Mouse (Mus musculus) neural tube, embryonic 10.5 days (tissue): Measurements from ENCODE around the gene Gm5089.
A peak's percentile ranks its signal among the peaks of the same experiment; 100 is the strongest.

Source experiments
- DNase-seq: peaks from one replicate; pipeline ENCODE4 v3.0.0-alpha.2; 2017; ENCODE audit warnings: low spot score; ENCODE audit errors: extremely low spot score

Gm5089 gene

DNA sequence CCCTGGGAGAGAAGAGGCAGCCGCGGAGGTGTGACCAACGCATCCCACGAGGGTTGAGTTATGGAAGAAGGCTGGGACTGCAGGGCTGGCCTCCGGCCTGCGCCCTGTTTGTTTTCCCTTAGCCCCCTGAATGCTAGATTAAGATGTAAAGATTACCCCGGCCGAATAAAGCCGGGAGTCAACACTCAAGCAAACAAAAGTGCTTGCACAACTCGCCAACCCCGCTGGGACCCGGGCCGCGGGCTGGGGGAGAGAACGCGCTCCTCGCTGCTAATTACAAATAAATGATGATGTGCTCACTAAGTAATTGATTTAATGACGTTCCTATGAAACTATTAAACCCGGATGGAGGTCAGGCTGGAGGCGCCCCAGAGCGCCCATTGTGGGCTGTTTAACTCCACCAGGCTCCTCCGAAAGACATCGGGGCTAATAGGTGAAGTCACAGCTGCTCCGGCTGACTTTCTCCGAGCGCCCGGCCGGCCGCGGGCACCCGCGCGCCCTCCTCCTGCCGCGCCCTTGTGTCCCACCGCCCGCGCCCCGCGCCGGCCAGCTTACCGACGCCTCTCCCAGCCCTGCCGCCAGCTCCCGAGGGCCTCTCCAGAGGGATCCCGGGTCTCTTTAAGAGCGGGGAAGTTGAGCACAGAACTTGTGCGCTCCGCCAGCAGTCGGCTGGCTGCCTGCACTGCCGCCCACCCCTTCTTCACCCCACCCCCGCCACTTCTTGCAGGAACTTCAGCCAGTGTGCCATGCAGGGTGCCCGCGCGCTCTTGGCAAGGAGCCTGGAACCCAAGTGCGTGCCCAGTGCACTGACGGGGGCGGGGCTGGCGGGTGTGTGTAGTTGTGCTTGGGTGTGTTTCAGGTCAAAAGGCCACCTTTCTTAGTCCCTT, at the start of gene Gm5089:
TSS of gene Gm5089 (minus strand) at position 620 of the 887 bp plus-strand sequence.
- peak; percentile 76 for DNase-seq

GRCm38 (mm10) chr14:122492015-122492414, 41.1 kb upstream of the Gm5089 start:
- no peak for DNase-seq

DNA sequence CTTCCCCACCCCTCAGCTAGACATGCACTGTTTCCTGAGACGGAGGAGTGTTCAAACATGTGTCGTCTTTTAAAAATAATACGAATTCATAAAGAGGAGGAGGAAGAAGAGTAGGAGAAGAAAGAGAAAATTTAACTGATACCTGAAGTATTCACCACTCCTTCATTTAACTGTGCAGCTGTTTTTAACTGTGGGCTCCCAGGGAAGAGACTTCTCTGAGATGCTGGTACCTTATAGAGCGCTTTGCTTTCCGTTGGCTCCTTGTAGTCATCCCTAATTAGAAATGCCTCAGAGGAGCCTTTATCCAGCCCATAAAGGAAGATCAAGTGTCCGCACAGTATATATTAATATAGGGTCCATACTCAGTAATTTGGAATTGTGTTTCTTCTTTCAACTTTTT, 40.6 kb upstream of the Gm5089 start:
- no peak for DNase-seq

DNA sequence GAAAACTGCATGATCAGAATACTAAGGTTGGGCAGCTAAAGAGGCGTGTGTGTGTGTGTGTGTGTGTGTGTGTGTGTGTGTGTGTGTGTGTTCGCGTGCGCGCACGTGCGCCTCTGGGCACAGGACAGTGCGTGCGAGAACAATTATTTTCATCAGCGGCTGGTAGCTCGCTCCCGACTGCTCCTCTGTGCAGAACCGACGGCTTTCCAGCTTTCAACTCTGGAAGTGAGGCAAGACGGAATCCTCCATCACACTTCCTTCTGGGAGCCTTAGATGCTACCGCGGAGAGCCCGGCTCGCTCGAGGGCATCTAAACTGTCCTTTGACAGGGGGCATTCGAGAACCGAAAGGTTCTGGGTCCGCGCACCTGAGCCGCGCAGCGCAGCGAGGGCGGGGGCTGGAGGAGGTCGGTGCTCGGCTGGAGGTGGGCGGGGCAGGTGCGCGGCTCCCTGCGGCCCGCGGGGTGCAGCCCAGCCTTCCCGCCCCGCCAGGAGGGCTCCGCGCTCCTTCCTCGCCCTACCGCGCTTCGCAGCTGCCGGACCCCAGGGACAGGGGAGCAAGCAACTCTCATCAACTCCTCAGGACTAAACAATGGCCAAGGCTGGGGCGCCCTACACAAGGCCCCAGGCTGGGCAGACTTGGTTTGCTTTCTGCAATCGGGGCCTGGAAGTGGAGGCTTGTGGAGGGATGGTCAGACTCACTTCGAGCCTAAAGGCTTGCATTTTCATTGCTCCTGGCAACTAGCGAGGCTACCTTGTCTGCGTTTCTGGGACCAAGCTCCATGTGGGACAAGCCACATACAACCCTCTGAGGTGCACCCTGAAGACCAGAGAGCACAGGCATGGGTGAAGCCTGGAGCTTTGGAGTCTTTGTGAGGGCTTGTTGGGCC, 39.8 kb upstream of the Gm5089 start, which contains the start of gene Gm10837:
TSS of gene Gm10837 (plus strand) at position 146 of the 888 bp plus-strand sequence.
- peak; percentile 78 for DNase-seq

DNA sequence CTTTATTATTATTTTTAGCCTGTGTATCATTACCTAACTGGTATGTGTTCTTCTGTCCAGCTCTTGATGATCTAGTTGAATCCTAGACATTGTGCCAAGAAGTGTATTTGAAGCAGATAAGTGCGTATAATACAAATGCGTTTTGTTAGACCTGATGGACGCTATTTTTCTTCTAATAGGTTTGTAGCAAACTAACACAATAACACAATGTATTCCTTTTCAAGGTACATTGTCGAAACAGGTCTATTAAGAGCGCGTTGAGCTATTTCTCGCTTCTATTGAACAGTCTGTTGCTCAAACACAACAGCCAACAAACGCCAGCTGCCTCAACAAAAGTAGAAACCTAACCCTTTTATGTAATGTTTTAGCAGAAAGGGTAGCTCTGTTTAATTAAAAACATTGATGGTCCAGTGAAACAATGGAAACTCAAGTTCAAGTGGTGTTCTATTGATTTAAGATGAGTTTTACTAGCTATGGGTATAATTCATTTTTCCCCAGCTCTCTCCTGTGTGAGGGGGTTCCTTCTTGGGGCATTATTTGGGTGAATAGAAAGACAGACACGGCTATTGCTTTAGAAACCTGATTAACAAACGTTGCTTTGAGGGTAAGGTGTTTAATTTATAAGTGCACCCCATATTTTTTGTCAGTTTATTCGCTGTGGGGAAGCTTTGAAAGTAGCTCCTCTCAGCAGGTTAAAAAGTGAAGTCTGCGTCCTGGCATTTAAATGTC, 38.9 kb upstream of the Gm5089 start:
- DNase-seq = no peak

- DNase-seq = peak; percentile 30
Observed at GRCm38 (mm10) chr14:122489041-122489440, 38.1 kb upstream of the Gm5089 start.

- DNase-seq = peak; percentile 63
Observed at GRCm38 (mm10) chr14:122487366-122487765, 36.5 kb upstream of the Gm5089 start.

GRCm38 (mm10) chr14:122486611-122487010, 35.7 kb upstream of the Gm5089 start:
- peak; percentile 9 for DNase-seq

- DNase-seq = peak; percentile 44
Observed at GRCm38 (mm10) chr14:122485635-122486181, 34.8 kb upstream of the Gm5089 start.

DNA sequence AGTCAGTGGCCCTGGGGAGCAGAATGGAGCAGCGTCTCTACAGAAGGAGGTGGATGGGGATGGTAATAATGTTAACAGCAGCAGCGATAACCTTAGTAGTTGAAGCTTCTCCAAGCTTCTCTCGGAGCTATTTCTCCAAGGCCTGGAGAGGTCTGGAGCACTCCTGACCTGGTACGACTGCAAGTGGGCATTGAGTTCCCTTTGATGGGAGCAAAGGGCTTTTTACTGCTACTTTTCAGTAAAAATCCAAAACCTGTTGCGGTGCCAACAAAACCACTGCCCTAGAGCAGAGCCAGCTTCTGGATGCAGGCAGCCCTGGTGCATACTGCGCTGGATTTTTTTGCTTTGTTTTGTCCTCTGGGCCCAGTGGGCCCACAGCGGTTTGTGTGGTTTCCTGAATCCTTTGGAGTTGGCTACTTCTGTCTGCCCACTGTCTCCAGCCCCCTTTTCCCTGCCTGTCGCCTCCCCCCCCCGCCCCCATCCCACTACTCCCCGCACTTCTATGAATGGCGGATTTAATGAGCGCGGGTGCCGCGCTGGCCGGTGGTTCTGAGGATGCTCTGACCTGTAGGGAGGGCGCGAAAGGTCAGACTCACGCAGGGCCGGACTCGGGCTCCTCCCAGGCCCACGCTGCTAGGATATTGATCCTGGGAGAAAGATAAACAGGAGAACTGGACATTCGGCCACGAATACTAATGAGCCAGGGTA, 34.1 kb upstream of the Gm5089 start:
- peak; percentile 55 for DNase-seq

GRCm38 (mm10) chr14:122484458-122484843, 33.5 kb upstream of the Gm5089 start:
- no peak for DNase-seq

DNA sequence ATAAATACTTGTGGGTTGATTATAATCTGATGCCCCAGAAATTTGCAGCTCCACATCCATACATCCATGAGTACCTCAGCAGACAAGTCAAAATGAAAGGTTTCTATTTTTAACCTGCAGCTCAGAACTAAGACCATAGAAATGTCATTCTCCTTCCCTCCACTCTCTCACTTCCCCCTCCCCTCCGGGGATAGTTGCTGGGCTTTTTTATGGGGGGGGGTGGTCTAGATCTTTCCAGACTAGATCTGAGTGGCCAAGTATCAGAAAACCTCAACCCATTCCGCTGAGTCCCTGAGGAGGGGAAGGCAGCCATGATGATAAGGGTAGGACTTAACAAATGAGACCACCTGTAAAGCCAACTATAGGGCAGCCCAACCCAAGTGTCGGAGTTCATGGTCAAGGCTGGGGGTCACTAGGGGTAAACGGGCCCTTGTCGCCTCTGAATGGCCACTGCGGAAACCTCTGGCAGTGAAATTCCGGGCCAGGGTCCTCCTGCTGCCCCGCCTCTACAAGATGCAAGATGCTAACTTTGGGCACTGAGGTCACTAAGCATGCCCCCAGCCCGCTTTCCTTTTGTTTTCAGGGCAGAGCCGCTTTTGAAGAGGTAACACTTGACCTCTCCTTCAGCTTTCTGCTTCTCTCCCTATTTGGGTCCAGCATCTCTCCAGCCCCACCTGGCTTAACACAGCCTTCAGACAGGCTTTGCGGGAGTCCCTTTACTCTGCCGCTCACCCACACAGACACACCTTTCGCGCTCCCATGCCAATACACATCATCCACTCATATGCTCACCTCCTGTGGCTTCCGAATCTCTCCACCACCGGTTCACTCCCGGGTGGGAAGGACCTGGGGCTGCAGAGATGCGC, 32.9 kb upstream of the Gm5089 start:
- peak; percentile 59 for DNase-seq

DNA sequence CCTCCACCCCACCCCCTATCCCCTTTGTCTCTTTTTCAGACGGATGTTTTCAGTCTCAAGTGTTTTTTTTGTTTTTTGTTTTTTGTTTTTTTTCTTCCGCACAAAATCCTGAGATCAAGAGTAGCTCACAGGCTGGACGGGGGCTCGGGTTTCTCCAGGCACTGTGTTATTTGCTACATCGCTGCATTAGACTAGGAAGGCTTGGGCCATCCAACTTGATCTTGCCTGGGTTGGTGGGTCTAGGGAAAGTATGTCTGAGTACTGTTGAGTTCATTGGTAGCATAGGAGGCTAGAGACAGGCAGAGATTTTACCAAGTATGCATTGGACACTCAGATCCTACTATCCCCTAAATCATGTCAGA, 32.1 kb upstream of the Gm5089 start:
- DNase-seq = no peak

DNA sequence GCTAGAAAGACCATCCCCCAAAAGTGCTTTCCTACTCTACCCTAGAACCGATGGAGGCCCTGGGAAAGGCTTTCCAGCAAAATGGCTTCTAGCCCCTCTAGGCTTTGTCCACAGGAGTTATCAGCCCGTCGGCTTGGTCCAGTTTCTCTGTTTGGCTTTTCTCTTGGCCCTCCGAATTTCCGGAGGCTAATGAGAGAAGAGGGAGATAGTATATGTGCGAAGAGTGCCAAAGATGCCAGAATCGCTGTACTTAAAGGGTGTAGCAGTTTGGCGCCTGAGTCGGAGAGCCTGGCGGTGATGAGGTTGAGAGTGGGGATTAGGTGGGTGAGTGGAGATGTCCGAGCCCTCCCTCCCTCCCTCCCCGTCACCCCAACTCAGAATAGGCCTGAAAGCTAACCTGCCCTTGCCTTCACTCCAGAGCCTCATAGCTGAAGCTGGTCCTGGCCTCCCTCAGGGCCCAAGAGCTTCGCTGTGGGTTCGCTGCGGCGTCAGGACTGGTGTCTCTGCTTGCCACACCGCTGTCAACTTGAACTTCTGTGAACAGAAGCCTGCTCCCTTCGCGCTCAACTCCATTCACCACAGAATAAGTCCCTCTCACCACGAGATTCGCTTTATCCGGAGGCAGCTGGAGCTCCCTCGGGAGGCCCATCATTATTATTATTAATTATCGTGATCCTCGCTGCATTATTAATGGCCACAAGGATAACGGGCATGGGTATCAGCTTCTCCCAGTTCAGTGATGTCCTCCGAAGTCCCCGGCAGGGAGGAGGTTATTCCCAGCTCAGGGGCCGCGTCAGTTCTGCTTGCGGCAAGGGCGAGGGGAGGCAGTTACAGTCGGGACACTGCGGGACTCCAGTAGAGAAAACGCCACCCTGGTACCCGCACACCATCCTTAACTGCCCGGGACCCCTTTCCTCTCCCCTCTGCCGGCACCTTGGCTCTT, 31.4 kb upstream of the Gm5089 start:
- peak; percentile 78 for DNase-seq

GRCm38 (mm10) chr14:122481181-122481580, 30.3 kb upstream of the Gm5089 start:
- peak; percentile 62 for DNase-seq

- DNase-seq = peak; percentile 35
Observed at GRCm38 (mm10) chr14:122480355-122480754, 29.4 kb upstream of the Gm5089 start.

DNA sequence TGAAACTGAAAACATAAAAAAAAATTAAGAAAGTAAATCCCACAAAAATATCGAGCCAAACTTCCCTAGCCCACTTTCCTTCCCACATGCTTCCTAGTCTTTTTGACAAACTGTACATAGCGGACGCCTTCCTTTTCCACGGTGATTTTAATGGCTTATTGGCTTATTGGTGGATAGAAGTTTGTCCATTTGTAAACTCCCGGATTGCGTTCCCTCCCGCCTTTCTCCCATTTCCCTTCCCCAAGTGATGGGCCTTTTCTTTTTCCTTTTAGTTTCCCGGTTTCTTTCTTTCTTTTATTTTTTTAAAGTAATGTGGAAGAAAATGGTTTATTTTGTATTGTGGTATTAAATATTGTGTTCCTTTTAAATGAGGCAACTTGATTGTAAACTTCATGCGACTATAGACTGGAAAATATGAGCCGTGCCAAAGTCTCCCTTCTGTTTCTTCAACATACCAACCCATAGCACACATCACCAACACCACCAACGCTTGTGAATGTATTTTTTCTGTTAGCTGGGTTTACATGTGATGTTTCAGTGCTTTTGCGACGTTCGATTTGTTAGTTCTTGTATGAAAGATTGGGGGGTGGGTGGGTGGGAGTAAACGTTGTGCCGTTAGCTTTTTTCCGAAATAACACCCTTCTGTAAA, 28.7 kb upstream of the Gm5089 start:
- DNase-seq = peak; percentile 32

DNA sequence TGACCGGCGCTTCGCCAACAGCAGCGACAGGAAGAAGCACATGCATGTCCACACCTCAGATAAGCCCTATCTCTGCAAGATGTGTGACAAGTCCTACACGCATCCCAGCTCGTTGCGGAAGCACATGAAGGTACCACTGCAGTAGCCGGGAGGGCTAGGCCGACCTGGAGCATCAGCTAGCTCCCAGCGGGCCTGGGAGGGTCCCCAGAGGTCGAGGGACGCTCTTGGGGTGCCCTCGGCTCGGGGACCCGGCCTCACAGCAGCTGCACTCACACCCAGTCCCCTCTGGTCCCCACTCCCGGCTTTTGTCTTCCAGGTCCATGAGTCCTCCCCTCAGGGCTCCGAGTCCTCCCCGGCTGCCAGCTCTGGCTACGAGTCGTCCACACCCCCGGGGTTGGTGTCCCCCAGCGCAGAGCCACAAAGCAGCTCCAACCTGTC, 27.7 kb upstream of the Gm5089 start:
- DNase-seq = peak; percentile 86
